Mouse (Mus musculus) thymus, postnatal 0 days (tissue): Measurements from ENCODE around the gene Gas2l2. TPM values are rescaled to one million over a fixed set of nuclear protein-coding genes. Genes with fewer than 3 reads are reported as not detected.

Experiments used
- DNase-seq: peaks from one replicate; pipeline ENCODE4 v3.0.0-alpha.2; 2015; ENCODE audit warnings: low spot score
- polyA plus RNA-seq: library from polyadenylated mRNA; unstranded; fragments of >200 nt; fragmentation: Nextera tagmentation; extraction: Ambion mirVana; gene quantifications from 2 replicates; pipeline ENCODE4 v1.2.1, GENCODE M21; 2015

Gas2l2 gene
- polyA plus RNA-seq, 1 experiment from 2014 or later: 0.12 TPM

GRCm38 (mm10) chr11:83443824-83444223 lies 14.6 kb upstream of the Gas2l2 start:
- DNase-seq: no peak

DNA sequence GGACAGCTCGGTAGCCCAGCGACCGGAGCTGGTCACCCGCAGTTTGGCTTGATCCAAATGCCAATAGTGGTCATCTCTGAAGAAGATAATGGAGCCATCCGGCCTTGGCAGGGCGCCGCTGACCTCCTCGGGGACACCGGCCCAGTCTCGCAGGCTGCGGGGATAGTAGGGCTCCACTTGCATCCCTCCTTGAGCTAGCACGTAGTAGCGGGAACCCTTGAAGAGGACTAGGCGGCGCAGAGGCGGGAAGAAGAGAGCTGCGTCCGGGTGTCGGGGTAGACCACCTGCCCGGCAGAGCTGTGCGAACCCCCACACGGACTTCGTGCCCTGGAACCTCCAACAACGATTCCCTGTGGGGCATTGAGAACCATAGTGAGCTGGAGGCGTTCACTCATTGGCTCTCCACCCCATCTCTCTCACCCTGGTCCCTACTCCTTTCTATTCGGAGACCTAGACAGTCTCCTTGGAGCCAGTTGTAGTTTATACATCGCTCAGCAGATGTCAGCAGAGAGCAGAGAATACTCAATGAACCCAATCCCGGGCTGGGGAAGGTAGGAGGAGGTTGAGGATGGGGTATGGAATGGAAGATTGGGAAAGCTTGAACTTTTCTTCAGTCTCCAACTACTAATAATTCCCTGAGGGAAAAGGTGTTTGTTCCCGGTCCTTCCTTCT lies 13.5 kb upstream of the Gas2l2 start:
- peak; percentile 62 for DNase-seq

DNA sequence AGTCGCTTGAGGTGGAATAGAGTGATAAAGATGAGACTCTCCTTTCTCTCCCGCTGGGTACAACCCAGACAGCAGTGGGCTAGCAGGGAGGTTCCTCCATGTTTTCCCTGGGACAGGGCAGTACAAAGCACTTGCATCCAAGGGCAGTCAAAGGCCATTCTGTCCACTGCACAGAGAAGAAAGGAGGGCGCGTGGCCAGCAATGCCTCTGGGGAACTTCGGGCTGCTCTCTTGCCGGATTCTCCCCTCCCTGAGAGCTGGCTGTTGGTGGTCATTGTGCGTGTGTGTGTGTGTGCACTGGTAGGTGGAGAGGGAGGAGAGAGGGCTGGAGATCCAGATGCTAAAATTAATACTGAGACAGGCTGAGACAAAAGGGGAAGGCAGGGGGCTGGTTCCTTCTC lies 12.0 kb upstream of the Gas2l2 start:
- DNase-seq: no peak

DNA sequence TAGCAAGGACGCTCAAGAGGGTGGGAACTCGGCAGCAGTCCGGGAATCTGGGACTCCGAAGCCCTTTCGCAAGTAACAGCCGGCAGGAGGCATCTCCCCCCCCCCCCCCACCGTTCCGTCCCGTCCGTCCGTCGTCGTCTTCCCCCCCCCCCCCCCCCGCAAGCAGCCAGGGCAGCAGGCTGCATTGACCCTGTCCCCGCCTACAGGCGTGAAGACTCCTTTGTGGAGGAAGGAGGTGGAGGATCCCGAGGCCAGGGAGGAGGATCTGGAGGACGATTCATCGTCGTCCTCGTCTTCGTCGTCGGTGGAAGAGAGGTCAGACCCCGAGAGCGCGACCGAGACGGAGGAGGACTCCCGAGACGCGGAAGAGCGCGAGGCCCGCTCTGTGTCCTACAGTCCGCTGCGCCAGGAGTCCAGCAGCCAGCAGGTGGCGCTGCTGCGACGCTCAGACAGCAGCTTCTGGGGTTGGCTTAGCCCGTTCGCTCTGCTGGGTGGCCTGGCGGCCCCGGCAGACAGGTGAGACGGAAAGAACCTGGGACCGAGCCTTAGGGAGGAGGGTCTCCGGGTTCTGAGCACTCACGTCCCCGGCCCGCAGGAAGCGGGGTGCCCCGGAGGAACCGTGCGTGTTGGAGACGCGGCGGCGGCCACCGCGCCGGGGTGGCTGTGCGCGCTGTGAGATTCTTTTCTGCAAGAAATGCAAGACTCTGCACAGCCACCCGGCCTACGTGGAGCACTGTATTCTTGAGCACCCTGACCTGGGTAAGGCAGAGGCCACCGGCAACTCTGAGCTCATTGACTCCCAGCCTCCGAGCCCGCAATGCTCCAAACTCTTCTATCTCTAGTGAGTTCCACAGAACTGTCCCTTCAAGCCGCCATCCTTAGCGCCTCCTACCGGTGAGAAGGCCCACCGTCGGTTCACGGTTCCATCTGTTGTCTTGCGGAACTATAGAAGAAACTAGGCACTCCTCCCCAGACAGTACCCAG lies 11.1 kb upstream of the Gas2l2 start:
- DNase-seq: peak; percentile 95

DNA sequence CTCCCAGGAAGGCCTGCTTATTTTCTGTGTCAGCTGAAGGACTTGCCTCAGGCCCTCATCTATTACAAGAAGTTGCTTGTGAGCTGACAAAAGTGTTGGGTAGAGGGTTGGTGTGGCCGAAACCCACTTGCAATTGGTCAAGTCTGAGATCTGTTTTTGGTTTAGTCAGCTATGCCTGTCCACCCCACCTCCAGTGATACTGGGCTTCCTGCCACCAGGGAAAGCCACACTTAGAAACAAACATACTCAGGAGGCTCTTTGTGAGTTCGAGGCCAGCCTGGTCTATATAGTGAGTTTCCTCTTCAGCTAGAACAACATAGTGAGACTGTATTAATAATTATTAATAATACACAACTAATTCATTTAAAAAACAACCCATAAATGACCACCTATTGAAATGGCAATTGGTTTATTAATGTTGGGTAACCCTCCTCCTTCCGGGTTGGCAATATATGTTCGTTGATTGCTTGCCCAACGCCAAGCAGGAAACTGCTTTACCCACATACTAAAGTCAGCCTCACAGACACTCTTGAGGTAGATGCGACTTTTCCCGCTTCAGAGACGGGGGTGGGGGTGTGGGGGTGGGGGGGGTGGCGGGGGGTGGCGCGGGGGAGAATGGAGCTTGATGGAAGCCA lies 10.3 kb upstream of the Gas2l2 start:
- DNase-seq: peak; percentile 24

- DNase-seq: no peak
Measured at GRCm38 (mm10) chr11:83437377-83437776, 8.1 kb upstream of the Gas2l2 start, which contains the start of gene 1700020L24Rik. 1700020L24Rik (plus strand) TSS chr11:83437677.

DNA sequence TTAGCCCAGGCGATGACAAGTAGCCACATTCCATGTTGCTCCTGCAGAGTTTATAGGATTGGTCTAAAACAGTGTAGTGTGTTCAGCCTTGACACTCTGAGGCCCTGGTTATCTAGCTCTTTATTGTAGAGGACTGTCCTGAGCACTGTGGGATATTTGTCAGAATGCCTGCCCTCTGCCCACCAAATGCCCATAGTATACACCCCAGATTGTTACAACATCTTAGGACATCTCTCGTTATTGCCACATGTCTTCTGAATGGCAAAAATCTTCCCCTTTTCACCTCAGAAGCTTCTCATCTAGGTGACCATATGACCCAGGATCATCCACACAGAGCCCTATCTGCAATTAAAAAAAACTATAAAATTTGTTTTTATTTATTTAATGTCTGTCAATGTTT lies 3.3 kb upstream of the Gas2l2 start:
- no peak for DNase-seq

DNA sequence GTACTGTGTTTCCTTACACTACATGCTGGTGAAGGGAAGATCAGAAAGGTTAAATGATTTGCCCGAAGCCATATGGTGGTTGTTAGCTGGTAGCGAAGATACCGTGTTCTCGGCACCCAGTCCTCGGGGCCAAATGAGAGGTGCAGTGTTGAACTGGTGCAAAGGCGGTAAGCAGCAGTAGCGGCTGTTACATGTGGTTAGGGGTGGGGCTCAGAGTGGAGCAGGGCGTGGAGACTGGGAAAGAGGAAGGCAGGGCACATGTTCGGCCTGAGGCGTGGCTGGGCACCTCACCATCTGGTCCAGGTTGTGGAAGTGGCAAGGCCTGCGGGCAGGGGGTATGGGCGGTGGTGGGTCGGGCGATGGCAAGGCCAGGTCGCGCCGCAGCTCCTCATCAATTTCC lies 2.3 kb downstream of the Gas2l2 start:
- DNase-seq: peak; percentile 35

- DNase-seq: peak; percentile 59
Measured at GRCm38 (mm10) chr11:83424681-83425080, 4.6 kb downstream of the Gas2l2 start.

GRCm38 (mm10) chr11:83421305-83421704 lies 8.0 kb downstream of the Gas2l2 start:
- DNase-seq: peak; percentile 75

GRCm38 (mm10) chr11:83420338-83420737 lies 8.9 kb downstream of the Gas2l2 start:
- no peak for DNase-seq

DNA sequence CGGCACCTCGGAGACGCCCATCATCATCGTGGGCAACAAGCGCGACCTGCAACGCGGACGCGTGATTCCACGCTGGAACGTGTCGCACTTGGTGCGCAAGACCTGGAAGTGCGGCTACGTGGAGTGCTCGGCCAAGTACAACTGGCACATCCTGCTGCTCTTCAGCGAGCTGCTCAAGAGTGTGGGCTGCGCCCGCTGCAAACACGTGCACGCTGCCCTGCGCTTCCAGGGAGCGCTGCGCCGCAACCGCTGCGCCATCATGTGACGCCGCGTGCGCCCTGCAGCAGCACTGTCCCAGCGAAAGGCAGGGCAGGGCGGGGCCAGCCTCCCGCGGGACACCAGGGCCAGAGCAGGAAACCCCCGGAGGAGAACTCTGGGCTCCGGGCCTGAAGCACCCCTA lies 10.7 kb downstream of the Gas2l2 start:
- peak; percentile 18 for DNase-seq

DNA sequence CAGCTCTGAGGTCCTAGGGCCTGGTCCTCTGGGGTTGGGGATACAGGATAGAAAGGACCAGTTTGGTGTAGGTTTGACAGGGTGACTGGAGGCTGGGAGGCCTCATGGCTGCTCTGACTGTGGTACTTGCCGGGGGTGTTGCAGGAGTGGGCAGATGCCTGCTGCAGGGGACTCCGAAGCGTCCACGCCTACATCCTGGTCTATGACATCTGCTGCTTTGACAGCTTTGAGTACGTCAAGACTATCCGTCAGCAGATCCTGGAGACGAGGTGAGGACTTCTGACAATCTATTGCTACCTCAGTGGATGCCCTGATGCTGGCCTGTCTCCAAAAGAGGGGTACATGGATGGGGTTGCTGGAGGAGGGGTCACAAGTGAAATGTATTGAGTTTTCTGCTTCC lies 11.5 kb downstream of the Gas2l2 start:
- DNase-seq: no peak

GRCm38 (mm10) chr11:83417080-83417479 lies 12.2 kb downstream of the Gas2l2 start:
- DNase-seq: peak; percentile 76

GRCm38 (mm10) chr11:83410510-83410909 lies 18.7 kb downstream of the Gas2l2 start:
- DNase-seq: no peak

DNA sequence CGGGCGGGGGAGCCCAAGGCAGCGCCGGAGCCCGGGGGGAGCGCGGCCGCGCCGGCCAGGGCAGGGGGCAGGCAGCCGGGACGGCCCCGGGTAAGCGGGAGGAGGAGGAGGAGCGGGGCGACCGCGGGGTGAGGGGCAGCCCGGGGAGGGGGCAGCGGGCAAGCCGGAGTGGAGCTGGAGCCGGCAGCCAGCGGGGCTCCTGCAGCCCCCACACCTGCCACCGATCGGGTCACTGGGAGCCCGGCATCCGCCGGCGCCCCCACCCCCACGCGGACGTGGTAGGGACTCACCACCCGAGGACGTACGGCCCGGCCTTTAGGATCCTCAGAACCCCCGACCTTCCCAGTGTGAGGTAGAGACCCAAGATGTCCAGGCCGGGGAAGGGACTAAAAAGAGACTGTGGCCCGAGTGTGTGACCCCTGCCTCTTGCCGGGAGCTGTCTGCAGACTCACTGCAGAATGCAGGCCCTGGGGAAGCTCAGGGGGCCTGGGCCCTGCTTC lies 19.4 kb downstream of the Gas2l2 start:
- no peak for DNase-seq

DNA sequence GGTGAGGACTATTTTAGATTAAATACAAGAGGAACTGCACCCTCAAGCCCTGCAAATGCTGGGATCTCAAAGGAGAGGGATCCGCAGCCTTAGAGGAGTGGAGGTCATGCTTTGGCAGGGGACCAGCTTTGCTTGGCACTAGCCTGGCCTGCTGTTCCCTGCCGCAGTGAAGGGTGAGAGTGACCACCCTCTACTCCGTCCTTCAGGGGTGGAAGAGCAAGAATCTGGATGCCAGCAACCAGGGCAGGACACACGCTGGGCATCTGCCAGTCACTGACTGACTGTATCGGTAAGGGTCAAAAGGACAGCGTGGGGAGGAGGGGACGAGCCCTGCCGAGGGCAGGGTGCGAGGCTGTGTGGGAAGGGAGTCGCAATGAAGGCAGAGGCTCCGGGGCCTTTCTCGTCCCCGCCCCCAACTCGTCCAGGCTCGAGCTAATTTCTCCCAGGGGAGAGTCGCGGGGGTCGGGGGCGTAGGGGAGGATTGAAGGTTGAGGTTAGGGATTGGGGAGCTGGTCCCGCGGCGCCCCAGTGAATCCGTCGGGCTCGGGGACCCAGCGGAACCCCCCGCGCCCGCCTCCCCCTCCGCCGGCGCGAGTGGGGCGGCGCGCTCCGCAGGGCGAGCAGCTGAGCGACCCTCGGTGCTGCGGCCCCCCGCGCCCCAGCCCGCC lies 20.0 kb downstream of the Gas2l2 start, which contains the start of gene Rasl10b:
Gene Rasl10b, plus strand, starts transcription at position 51 of the 668 bp plus-strand sequence.
- DNase-seq: no peak

DNA sequence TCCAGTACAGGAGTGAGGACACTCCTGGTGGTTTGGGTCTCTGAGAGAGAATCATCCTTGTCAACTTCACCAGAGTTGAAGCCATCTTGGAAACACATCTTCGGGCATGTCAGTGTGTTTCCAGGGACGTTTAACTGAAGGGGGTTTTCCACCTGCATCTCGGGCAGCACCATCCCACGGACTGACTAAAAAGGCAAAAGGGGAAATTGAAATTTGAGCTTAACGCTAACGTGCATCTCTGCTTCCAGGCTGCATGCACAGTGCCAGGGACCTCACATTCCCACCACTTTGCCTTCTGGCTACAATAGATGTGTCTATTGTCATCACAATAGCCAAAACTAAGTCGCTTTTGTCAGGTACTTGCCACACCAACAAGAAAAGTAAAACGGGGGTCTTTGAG lies 21.0 kb downstream of the Gas2l2 start:
- no peak for DNase-seq

DNA sequence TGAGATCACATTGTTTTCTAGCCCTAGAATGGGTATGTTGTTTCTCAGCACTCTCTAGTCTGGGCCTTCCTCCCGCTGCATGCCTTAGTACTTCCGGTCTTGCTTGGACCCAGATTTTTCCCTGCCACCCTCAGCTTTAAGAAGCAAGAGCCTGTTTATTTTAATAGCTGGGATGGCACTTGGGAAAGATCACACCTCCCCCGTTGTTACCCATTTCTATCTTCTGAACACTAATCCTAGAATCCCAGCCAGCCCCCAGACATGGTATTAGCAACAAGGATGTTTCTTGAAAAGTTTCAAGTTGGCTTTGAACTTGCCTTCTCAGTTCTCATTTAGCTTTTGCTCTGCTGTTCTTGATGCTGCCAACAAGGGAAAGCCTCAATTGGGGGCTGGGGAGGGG lies 22.9 kb downstream of the Gas2l2 start:
- no peak for DNase-seq

DNA sequence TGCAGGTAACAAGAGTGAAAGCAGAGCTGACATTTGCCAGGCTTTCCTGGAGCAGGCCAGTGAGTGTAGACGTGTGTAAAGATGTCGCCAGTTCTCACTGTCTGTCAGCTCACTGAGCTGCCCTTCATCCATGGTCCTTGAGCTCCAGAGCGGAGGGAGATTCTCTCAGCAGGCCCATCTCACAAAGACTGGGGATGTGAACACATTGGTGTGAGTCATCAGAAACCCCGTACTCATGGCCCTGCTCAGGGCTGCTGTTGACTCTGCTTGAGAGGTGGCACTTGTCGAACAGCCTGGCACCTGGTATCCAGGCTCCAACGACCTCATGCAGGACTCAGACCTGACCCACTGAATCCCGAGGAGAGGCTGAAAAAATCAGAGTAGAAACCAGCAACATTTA lies 25.5 kb downstream of the Gas2l2 start:
- DNase-seq: no peak

DNA sequence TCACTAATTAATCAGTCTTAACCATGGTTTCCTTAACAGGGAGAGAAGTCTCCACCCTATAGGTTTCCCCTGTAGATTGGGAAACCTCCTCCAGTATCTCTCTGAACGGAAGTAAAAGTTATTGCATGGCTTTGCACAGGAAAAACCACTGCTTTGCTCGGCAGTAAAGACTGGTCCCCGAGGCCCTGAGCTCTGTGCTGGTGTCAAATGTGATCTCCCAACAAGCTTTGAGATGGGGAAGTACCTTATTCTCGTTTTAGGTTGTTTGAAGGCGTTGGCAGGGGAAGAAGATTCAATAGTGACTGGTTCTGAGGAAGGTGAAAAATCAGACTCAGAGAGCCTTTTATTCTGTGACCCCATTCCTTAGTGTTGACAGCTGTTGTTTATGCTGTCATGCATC lies 30.5 kb downstream of the Gas2l2 start:
- DNase-seq: no peak
